Mouse (Mus musculus) fibroblast of lung, adult 2 months (primary cell): ENCODE data around the gene Pik3c2g.

Experiments used
- DNase-seq: peaks from one replicate; pipeline ENCODE4 v3.0.0-alpha.2; 2011; ENCODE audit warnings: low read depth

Gene Pik3c2g

DNA sequence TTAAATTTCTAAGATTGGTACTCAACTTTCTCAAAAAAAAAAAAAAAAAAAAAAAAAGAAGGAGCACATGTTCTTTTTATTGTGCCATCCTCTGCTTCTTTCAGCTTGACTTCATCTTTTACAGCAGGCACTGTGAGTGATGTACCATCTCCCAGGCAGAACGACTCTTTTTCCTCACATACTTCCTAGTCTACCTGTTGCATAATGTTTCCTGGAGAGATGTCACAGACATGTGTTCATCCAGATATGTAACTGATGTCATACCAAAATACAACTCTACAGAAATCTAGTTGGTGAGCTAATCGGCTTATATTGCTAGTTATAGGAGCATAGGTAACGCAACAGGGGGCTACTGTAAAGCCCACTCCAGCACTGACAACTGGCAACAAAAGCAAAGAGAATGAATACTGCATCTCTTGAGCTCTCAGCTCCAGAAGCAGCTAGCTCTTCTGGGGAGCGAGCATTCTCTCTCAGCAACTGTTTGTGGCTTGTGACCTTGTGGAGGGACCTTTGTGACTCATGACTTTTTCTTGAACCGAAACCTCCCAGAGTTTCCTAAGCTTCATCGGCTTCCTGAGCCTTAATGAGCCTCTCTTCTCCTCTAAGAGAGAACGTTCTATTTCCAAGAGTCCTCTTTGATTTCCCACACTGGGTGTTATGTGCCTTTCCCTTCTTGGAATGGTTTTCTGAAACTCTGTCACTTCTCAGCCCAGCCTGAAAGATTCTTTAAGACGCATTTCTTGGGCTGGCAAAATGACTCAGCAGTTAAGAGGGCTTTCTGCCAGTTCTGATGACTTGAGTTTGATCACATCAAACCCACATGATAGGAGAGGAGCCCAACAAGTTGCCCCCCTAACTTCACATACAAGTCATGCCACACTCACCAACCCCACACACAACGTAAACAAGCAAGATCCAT, 148.9 kb downstream of the Pik3c2g start:
- DNase-seq, result peak; percentile 53

DNA sequence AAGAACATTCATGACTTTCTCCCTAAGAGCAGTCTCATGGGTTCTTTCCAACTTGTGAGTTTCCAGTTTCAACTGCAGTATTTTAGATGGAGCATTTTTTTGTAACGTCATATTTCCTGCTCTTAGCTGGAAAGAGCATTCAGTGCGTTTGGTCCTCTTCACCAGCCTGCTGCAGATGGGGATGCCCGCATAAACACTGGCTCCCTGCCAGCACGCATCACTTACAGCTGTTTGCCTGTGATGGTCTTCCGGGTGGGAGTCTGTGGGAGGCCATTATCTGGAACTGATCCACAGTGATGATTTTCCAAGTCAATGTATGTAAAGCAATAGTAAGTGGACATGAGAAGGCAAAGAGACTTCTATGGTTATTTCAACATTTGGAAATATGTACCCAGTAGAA, 151.3 kb downstream of the Pik3c2g start:
- no peak for DNase-seq

DNA sequence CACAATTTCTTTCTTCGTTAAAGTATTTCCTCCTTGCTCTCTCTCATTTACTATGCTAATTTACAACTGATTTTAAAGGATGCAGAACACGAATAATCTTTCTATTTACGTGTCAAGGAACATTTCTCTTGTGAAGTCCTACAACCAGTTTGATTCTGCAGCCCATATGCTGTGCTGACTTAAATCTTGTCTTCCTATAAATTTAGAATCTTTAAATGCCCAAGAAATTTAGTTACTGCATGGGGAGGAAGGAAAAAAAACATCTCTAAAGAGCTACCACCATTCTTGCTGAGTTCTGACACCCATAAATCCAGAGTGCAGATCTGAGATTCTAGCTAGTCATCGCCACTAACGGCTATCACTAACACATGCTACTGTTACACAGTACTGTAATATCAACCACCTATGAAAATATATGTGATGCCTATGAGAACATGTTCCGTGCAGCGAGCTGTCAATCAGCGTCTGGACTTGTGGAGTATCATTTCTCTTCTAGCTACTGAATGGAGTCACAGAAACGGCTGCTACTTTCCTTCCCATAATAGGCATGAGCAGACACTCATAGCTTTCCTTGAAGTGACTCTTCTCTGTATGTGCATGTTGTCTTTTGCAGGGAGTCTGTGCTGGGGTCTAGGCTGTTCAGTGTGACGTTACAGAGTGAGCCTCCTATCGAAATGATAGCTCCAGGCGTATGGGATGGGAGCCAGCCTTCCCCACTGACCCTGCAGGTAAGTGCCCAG, 155.8 kb downstream of the Pik3c2g start:
- DNase-seq, result no peak

DNA sequence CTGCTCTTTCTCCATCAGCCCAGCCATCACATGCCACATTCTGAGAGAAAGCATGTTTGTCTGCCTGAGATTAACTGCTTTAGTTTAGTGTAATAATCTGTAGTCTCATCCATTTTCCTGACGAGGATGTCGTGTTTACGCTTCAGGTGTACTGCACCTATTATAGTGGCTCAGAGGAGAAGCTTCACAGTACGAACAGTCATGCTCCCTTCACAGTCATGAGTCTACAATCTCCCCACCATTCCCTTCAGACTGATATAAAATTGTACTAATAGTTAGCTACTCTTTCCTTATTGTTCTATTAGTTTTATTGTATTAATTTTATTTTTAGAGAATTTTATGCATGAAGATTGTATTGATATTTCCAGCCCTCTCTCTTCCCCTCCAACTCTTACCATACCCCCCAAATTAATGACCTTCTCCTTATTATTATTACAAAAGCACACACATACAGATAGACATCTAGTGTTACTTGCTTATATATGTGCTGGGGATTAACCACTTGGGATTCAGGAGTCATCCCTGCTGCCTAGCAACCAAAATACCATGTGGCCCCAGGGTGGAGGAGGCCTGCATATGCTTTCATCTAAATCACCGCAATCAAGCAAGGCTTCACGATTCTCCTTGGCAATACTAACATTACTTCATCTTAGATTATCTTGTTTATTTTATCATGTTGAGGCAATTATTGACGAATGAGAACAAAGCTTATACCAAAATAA, 159.9 kb downstream of the Pik3c2g start:
- DNase-seq, result no peak

DNA sequence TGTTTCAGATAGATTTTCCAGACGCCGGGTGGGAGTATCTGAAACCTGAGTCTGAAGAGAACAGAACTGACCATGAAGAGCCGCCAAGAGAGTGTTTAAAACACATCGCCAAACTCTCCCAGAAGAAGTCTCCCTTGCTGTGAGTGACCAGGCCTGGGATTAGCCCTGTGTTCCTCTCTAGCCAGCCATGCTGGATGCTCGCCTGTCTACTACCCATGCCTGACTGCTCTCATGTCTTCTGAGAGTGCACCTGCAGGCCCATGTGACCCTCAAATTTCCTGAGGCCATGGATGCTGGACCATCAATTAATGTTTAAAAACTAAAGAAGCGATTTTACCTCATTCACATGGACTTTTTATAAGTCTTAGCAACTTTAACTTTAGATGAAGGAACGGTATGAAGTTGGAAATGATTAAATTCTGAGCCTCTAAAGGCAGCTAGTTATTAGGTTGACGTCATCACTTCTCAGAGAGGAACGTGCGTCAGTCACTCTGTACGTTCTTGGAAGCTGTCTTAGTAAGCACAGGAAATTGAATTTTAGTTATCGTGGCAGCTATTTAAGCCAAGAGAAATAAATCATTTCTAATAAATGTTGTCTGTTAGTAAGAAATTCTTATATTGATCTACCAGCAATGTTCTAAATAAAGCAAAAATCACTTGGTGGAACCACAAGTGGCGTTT, 161.2 kb downstream of the Pik3c2g start:
- DNase-seq, result no peak

DNA sequence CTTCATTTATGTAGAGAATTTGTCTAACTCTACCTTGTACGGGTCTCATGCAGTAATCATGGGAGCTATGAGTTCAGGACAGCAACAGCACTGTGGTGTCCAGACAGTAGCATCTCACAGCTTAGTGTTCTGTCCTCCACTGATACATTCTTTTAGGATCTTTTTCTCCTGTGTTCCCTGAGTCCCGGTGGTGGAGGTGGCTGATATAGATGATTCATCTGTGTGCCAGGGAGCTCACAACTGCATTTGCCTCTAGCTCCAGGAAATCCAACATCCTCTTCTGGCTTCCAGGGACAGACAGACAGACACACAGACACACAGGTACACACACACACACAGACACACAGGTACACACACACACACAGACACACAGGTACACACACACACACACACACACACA, 163.6 kb downstream of the Pik3c2g start:
- no peak for DNase-seq

DNA sequence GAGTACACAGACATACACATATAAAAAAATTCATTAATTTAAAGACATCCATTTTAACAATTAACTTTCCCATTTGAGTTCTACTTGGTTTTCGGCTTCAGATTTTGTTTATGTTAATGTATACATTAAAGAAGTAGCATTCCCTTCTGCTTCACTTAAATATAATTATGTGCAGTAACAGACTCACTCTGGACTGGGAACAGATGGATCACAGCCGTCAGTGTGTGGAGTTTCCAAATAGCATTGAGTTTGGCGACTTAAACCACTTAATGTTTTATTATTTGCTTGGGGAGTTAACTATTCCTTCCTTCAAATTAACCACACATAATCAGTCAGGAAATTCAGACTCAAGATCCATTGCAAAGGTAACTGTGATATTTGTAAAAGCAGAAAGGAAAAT, 164.0 kb downstream of the Pik3c2g start:
- DNase-seq, result no peak

DNA sequence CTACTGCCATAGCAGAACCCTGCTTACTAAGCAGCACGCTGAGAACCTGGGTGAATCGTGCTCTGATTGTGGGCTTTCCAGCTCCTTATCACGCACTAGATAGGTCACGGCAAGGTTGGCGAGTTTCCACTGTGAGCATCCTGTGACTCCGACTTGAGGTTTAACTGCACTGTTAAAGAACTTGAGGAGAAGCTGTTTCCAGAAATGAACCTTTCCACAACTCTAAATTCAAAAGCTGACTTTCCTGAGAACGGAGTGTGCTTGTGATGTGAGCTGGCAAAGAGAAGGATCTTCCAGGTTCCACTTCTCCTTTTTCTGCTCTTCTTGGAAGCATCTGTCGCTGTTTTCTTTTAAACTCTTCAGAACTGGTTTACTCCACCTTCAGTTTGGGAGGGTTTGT, 170.9 kb downstream of the Pik3c2g start:
- DNase-seq, result no peak

DNA sequence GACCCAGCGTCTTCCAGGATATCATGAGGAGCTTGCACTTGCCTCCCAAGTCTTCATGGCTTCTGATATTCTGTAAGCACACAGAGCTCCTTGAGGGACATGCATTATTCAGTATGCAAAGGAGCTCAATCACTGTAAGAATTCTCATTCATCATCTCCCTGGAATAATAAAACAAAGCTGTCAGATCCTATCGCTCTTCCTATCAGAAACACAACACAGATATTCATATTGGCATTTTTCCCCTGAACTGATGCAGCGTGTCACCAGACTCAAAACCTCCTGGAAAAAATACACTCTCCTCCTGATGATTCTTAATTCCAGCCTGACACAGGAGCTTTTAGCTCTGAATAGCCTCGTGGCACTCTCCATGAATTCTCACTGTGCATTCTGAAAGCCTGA, 174.0 kb downstream of the Pik3c2g start:
- no peak for DNase-seq

DNA sequence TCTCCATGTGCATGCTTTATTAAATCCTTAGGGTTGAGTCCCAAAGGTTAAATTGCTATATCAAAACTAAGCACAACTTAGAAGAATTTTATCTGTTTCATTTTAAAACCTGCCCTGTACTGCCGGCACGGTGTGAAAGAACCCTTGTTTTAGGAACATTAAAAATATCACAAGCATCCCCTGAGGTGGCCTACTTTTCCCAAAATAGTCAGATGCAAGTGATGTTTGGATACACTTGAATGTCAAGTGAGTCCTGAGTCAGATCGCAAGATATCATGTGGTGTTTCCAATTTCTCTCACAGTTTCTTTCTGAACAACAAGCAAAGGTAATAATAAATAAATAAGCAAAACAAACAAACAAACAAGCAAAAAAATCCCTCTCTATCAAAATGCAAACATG, 177.4 kb downstream of the Pik3c2g start:
- DNase-seq, result no peak

DNA sequence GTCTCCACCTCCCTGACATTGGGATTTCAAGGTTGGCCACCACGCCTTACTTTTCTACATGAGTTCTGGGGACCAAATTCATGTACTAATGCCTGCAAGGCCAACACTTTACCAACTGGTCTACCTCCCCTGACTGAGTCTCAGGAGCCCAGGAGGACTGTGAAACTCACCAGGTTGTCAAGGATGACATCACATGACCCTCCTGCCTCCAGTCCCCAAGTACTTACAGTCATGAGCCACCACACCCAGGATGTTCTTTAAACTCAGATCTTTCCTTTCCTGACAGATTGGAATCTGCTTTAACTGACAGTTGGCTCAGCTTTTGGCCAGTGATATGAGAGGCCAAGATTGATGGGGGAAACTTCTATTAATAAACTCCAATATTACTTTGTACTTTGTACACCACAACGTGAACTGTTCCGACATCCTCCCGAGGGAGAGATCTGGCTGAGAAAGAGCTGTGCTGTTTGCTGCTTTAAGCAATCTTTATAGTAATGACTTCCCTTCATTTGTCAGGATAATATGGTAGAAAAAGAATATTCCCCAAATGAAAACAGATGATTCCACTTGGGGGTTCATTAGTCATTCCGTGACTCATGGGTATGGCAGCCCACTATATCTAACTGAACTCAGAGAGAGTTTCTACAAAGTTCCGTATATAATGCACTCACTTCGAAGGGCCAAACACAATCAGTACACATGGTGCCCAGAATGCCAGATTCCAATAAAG, 182.9 kb downstream of the Pik3c2g start:
- DNase-seq, result no peak

DNA sequence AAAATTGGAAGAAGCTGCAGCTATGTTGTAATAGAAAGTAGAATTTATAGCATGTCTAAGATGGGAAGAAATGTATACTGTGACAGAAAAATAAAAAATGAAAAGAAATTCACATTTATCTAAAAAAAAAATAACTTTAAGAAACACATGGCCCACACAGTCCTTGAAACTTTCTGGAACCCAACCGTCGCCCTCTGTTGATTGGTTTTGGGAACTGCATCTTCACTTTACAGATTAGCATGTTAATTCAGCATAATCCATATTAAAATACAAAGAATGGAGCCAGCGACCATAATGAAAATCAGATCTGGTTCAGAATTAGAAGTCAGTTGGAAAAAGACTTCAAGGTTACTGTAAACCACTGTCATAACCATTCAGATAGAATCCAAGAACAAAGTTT, 183.5 kb downstream of the Pik3c2g start:
- no peak for DNase-seq

DNA sequence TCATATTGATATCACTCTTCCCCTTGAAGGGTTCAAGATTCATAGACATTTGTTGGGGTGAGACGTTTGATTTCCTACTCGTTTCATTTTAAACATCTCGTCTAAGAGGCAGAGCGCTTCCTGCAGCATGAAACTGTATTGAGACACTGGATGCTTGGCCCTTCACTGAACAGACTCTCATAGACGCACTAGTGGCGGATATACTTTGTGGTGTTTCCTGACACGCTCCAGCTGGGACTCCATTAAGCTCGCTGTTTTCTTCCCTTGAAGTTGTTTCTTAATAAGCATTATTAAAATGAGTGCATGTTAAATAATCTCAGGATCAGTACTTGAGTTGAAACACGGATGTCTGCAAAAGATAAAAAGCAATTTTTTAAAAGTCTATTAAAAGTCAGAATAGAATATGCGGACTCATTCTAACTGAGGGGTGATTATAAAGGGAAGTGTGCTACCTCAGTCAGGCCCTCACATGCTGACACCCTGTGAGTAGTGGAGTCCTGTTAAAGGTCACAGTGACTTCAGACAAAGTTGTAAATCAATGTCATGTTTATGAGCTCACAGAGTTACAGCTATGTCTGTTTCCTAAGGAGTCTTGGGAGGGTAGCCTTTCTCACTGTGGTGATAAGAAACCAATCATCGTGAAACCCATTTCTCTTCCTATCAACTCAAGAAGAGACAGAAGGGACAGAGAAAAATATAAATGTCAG, 190.7 kb downstream of the Pik3c2g start:
- no peak for DNase-seq

DNA sequence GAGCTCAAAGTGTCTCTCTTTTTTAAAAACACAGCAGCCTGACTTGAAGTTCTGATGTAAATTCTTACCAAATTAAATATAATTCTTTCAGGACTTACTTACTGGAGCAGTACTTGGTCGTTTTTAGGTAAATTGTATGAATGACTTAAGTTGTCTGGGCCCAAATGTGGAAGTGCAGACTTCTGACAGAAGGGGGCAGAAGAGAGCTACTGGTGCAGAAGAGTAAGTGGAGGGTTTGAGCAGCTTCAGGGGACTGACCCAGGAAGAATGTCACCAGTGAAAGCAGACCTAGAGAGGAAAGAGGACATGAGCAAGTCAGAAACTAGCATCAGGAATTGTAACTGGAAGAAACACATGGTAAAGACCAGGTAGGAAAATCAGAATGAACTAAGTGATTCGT, 193.0 kb downstream of the Pik3c2g start:
- DNase-seq, result no peak

DNA sequence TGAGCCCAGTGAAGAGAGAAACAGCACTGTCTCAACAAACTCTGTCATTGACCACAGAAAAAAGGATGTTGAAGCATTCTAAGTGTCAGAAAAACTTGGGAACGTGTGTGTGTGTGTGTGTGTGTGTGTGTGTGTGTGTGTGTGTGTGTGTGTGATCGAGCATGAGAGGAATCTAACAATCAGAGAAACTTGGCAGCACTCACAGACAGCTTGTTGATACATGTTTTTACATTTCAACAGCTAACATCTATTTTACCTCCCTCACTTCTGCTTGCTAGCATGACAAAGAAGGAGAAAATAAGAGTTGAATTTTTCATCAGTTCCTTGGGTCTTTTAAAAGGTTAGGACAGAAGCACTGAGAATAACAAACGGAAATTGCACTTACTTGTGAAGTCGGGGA, 202.5 kb downstream of the Pik3c2g start:
- no peak for DNase-seq

DNA sequence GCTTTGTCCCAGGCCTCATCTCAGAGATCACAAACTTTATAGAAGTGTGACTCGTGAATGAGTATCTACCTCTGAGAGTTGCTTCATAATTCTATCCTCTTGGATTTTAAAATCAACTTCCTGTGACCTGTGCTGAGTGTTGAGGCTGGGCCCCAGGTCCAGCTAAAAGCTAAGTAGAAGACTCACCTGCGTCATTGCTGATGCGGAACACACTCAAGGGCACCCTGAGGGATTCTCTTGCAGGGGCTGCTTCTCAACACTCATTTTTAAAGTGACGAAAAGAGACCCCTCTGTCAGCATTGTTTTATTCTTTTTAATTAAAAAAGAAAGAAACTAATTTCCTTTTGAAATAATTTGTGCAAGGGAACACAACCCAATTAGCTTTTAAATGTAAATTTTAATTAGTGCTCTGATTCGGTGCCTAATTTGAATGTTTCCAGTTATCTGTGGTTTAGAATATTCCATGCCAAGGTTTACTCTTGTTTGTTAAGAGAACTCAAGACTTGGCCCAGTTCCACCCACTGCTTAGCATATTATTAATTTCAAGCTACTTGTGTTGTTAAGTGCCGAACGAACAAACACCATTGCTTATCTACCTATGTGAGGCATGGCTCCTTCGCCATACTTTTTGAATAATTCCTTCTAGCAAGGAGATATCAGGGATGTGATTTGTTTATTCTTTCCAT, 212.7 kb downstream of the Pik3c2g start:
- DNase-seq, result no peak

DNA sequence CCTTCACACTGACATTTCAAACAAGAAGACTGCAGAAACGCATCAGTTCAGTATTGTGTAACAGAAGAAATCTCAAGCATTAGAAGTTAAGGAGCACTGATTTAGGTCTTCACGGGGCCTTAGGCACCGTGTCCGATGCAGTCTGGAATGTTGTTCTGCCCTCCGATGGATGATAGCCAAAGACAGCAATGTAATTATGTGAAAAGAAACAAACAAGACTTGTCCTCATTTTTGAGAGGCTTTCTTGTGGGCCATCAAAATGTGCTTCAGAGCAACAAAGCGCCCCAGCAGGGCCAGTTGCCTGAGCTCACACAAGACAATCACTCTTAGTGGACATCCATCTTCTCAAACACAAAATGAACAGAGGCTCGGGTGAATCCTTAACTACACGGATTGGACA, 234.9 kb downstream of the Pik3c2g start:
- no peak for DNase-seq

DNA sequence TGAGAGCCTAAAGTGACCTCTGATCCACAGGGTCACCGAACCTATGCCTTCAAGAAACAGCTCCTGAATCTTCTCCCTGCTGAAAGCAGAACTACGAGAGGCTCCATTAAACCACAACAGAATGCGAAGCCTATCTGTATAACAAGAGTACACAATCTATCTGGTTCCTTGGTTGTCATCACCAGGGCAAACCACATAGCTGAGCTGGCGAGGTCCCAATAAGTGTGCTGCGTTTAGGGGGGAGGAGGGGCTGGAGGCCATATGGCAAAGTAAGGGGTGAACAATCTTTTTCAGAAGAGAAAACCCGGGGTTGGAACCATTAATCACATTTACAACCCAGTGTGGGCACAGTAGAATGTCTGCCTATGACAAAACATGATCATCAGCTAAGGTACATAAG, 251.2 kb downstream of the Pik3c2g start:
- no peak for DNase-seq

DNA sequence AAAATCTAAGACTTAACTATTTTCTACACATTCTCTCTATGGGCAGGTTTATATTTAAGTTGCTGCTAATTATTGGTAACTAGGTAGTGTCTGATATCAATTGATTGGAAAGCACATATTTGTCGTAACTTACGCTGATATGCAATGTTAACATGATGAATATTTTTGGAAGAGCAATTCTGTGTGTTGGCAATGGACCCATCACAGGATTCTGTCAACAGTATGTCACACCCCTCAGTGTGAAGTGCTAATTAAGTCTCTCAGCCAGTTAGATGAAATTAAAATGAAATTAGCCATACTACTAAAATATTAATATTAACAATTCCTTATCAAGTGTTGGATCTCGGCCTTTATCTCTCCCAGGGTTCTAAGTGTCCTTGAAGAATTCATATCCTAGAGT, 251.7 kb downstream of the Pik3c2g start:
- DNase-seq, result no peak

DNA sequence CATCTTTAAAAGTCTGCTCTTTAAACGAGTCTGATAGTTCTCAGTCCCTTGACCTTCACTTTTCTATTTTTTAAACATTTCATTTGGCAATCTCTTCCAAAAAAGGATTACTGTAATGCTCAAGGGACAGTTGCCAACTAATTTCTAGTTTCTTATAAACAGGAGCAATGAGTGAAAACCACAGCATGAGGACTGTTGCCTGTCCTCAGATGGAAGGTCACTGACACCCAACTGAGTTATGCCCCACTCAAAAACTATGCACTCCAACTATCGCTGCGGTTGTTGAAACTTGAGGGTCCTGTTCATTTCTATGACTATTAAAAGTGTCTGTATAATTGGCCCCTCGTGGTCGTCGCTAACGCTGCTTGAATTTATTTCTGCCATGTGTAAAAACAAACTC, 252.9 kb downstream of the Pik3c2g start:
- no peak for DNase-seq
